Mouse (Mus musculus) gastrocnemius, postnatal 14 days (tissue): ENCODE measurements around the gene Gm11361. TPM values are rescaled to one million over a fixed set of nuclear protein-coding genes. Genes with fewer than 3 reads are reported as not detected.

Source experiments
- DNase-seq: peaks from one replicate; pipeline ENCODE4 v3.0.0; 2021; ENCODE audit warnings: mixed read lengths
- intact Hi-C: fragments of 180-260 bp; cut with DNase I; formaldehyde crosslinking; loops from one replicate; pipeline ENCODE4 v1.15.1; 2025; ENCODE audit warnings: low total_unique reads
- long read RNA-seq, 2 experiments: library from polyadenylated mRNA; stranded (forward); transcript quantifications; one replicate each; pipeline ENCODE4 v2.0.0; 2021
- total RNA-seq, 2 experiments: library from RNA; stranded (reverse); gene quantifications; 2 replicates each; pipeline ENCODE4 v1.2.3; 2021

Gene Gm11361
- 10 to 100 TPM; 67.1 to 82.3 TPM for total RNA-seq
- long read RNA-seq, experiment 1, partial matches to known transcripts = 0 of 2 reads
- long read RNA-seq, experiment 1, other reads (novel, unspliced or antisense) = 0 of 2 reads
- long read RNA-seq, experiment 2, transcript Gm11361-201 (1 exons, 607 nt) = major isoform, 5 of 5 reads
- long read RNA-seq, experiment 2, partial matches to known transcripts = 0 of 5 reads
- long read RNA-seq, experiment 2, other reads (novel, unspliced or antisense) = 0 of 5 reads

GRCm38 (mm10) chr13:28257228-28257627 is at the start of gene Gm11361:
TSS of gene Gm11361 (plus strand) at chr13:28257528.
- intact Hi-C loops = no loop called here
- DNase-seq = no peak

DNA sequence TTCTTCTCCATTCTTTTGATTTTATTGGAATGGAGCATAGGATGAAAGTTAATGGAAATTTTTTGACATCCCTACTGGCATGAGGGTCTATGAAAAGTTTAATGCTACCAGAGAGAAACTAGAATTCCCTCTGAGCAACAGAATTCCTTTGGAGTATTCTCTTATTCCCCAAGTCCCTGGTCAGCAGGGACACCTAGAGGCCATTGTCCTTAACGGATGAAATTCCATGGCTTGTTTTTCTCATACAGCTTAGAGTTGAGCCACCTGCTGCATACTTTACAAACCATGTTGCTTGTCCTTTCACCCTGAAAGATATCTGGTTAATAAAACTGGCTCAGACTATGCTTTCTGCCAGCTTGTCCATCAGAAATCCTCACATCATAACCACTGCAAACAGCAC is 7.1 kb downstream of the Gm11361 start:
- DNase-seq = no peak
- intact Hi-C loops = no loop called here

GRCm38 (mm10) chr13:28287368-28287767 is 30.0 kb downstream of the Gm11361 start:
- DNase-seq = no peak
- intact Hi-C loops = no loop called here

- intact Hi-C loops = no loop called here
- no peak for DNase-seq
Measured at GRCm38 (mm10) chr13:28294272-28294671, 36.9 kb downstream of the Gm11361 start.

DNA sequence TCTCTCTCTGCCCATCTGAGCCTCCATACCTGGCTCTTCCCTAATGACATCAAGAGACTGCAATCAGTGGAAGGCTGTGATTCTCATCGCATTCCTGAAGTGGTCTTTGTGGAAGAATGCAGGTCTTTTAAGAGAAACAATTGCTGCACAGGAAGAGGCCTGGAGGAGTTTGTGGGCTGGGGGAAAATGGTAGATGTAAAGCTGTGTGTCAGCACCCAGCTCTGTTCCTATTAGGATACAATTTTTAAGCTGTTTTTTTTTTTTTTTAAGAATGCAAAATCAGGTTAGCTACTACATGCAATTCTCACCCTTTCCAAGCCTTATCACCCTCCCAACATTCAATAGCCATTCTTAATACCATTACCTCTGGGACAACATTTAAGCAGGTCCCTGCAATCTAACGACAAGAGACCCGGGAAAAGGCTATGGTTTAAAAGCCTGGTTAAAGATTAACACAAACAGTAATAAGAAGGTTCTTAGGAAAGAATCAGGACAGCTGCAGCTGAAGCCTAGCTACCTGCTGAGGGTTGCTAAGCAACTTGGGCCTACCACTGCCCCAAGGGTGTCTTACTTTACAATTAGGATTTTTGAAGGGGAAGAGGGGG is 37.5 kb downstream of the Gm11361 start:
- no peak for DNase-seq
- intact Hi-C loops = no loop called here

GRCm38 (mm10) chr13:28295492-28295891 is 38.2 kb downstream of the Gm11361 start:
- DNase-seq = no peak
- intact Hi-C loops = no loop called here

- intact Hi-C loops = no loop called here
- no peak for DNase-seq
Measured at GRCm38 (mm10) chr13:28297098-28297497, 39.8 kb downstream of the Gm11361 start.

DNA sequence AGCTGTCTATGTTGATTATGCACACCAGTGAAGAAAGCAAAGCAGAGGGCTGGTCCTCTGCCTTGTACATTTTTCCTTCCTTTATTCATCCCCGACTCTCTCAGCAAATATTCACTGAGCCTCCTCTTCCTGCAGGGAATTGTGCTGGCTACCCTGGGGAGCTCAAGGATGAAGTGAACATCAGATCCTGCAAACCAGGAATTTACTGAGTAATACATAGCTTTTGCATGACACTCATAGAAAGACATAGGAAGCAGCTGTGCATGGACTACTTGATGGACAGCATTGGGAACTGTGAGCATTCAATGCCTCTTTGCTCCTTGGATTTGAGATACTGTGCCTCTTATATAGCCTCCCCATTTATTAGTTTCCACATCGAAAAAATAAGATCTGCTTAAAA is 40.2 kb downstream of the Gm11361 start:
- intact Hi-C loops = no loop called here
- no peak for DNase-seq

Other genes starting within 250 kb of the Gm11361 start
- gene Prl4a1, start 241.3 kb upstream of the Gm11361 start, total RNA-seq = not detected
- gene Prl5a1, start 115.0 kb upstream of the Gm11361 start, total RNA-seq = not detected